Mouse (Mus musculus): Measurements from ENCODE around the gene Tab1. TPM values are rescaled to one million over a fixed set of nuclear protein-coding genes. Genes with fewer than 3 reads are reported as not detected.

The Tab1 gene
- total and polyA plus RNA-seq, 3 experiments: 17.8 to 24.5 (median 24.1) TPM

GRCm38 (mm10) chr15:80165396-80165795 is 32.5 kb downstream of the Tab1 start:
- no peak overlapping the region for H3K4me3 ChIP-seq
- intact Hi-C loops (cut with DNase I): no loop called here
- no peaks in the 10 kb centered on the region; the same call in 1 of the 2 replicates for H3K36me3 ChIP-seq (ENCODE audit: control insufficient read depth, insufficient read depth, low read length)
- H3K4me1 ChIP-seq (ENCODE audit: control insufficient read depth, insufficient read depth, low read length): no peaks in the 10 kb centered on the region
- no peak for DNase-seq
- H3K9ac ChIP-seq (ENCODE audit: low read depth, low read length): no peak overlapping the region
- WGBS: 38% methylated on average over 5 of the region's 5 CpGs
- TF ChIP-seq EP300 (IDR thresholded peaks at IDR 0.05; ENCODE audit: insufficient read depth, low read depth, low read length) (peak; percentile 48; the same call in 1 of the 2 replicates), POLR2A (IDR thresholded peaks at IDR 0.05; ENCODE audit: insufficient read depth, low read depth, low read length) (no peak)
- no peak overlapping the region for H3K27ac ChIP-seq
- H3K79me2 ChIP-seq (replicated peaks; ENCODE audit: control insufficient read depth, insufficient read depth, low read length): no peaks in the 10 kb centered on the region
- no peaks in the 10 kb centered on the region for H3K27me3 ChIP-seq (ENCODE audit: control insufficient read depth, insufficient read depth, low read length)

GRCm38 (mm10) chr15:80169484-80169883 is 36.6 kb downstream of the Tab1 start:
- TF ChIP-seq EP300 (IDR thresholded peaks at IDR 0.05; ENCODE audit: insufficient read depth, low read depth, low read length) (no peak), POLR2A (IDR thresholded peaks at IDR 0.05; ENCODE audit: insufficient read depth, low read depth, low read length) (no peak), CTCF (IDR thresholded peaks at IDR 0.05) (no peak)
- Histone ChIP-seq H3K79me2 (replicated peaks; ENCODE audit: control insufficient read depth, insufficient read depth, low read length) (no peaks in the 10 kb centered on the region), H3K4me3 (no peak overlapping the region), H3K9ac (ENCODE audit: low read depth, low read length) (no peak overlapping the region), H3K36me3 (ENCODE audit: control insufficient read depth, insufficient read depth, low read length) (no peaks in the 10 kb centered on the region), H3K27me3 (ENCODE audit: control insufficient read depth, insufficient read depth, low read length) (peaks cover 4% of the 10 kb centered on the region), H3K27ac (no peak overlapping the region), H3K4me1 (ENCODE audit: control insufficient read depth, insufficient read depth, low read length) (no peaks in the 10 kb centered on the region; the same call in 1 of the 2 replicates)
- intact Hi-C loops (cut with DNase I): no loop called here
- WGBS: 91% methylated on average over 1 of the region's 1 CpGs
- DNase-seq: no peak

- Histone ChIP-seq H3K27me3 (ENCODE audit: control insufficient read depth, insufficient read depth, low read length) (peaks cover 5% of the 10 kb centered on the region), H3K4me3 (no peak overlapping the region), H3K9ac (ENCODE audit: low read depth, low read length) (no peak overlapping the region), H3K4me1 (ENCODE audit: control insufficient read depth, insufficient read depth, low read length) (no peaks in the 10 kb centered on the region; the same call in 1 of the 2 replicates), H3K27ac (no peak overlapping the region), H3K36me3 (ENCODE audit: control insufficient read depth, insufficient read depth, low read length) (no peaks in the 10 kb centered on the region), H3K79me2 (replicated peaks; ENCODE audit: control insufficient read depth, insufficient read depth, low read length) (no peaks in the 10 kb centered on the region)
- intact Hi-C loops (cut with DNase I): no loop called here
- DNase-seq: no peak
- 49% methylated on average over 4 of the region's 4 CpGs for WGBS
- no peak for TF ChIP-seq EP300 (IDR thresholded peaks at IDR 0.05; ENCODE audit: insufficient read depth, low read depth, low read length)
- TF ChIP-seq CTCF (IDR thresholded peaks at IDR 0.05): no peak
Measured at GRCm38 (mm10) chr15:80170357-80170756, 37.4 kb downstream of the Tab1 start.

GRCm38 (mm10) chr15:80171286-80171685 is 38.4 kb downstream of the Tab1 start:
- Histone ChIP-seq H3K4me3 (no peak overlapping the region), H3K4me1 (ENCODE audit: control insufficient read depth, insufficient read depth, low read length) (no peaks in the 10 kb centered on the region; the same call in 1 of the 2 replicates), H3K27ac (no peak overlapping the region), H3K9ac (ENCODE audit: low read depth, low read length) (no peak overlapping the region), H3K27me3 (ENCODE audit: control insufficient read depth, insufficient read depth, low read length) (peaks cover 5% of the 10 kb centered on the region), H3K79me2 (replicated peaks; ENCODE audit: control insufficient read depth, insufficient read depth, low read length) (no peaks in the 10 kb centered on the region), H3K36me3 (ENCODE audit: control insufficient read depth, insufficient read depth, low read length) (no peaks in the 10 kb centered on the region)
- WGBS: 12% methylated on average over 8 of the region's 8 CpGs
- intact Hi-C loops (cut with DNase I): no loop called here
- TF ChIP-seq CTCF (IDR thresholded peaks at IDR 0.05): no peak
- no peak for TF ChIP-seq EP300 (IDR thresholded peaks at IDR 0.05; ENCODE audit: insufficient read depth, low read depth, low read length)
- TF ChIP-seq POLR2A (IDR thresholded peaks at IDR 0.05; ENCODE audit: insufficient read depth, low read depth, low read length): no peak
- DNase-seq: no peak

- Histone ChIP-seq H3K4me1 (ENCODE audit: control insufficient read depth, insufficient read depth, low read length) (no peaks in the 10 kb centered on the region; the same call in 1 of the 2 replicates), H3K27me3 (ENCODE audit: control insufficient read depth, insufficient read depth, low read length) (peaks cover 5% of the 10 kb centered on the region)
- 32% methylated on average over 6 of the region's 6 CpGs for WGBS
Measured at GRCm38 (mm10) chr15:80171791-80172190, 38.9 kb downstream of the Tab1 start.

GRCm38 (mm10) chr15:80173001-80173771 is 40.3 kb downstream of the Tab1 start, which contains the start of gene Mgat3:
Gene Mgat3, plus strand, starts transcription at chr15:80173721.
- Histone ChIP-seq H3K4me3 (peak within 1 kb of the TSS; percentile 59), H3K27me3 (ENCODE audit: control insufficient read depth, insufficient read depth, low read length) (peaks cover 5% of the 10 kb centered on the region), H3K4me1 (ENCODE audit: control insufficient read depth, insufficient read depth, low read length) (no peaks in the 10 kb centered on the region; the same call in 1 of the 2 replicates), H3K79me2 (replicated peaks; ENCODE audit: control insufficient read depth, insufficient read depth, low read length) (no peaks in the 10 kb centered on the region), H3K27ac (no peak within 1 kb of the TSS), H3K9ac (ENCODE audit: low read depth, low read length) (peak within 1 kb of the TSS; percentile 47), H3K36me3 (ENCODE audit: control insufficient read depth, insufficient read depth, low read length) (no peaks in the 10 kb centered on the region)
- intact Hi-C loops (cut with DNase I): no loop called here
- DNase-seq: peak; percentile 30 to 48
- 6% methylated on average over 48 of the region's 85 CpGs for WGBS
- no peak for TF ChIP-seq CTCF (IDR thresholded peaks at IDR 0.05)
- TF ChIP-seq POLR2A (IDR thresholded peaks at IDR 0.05; ENCODE audit: insufficient read depth, low read depth, low read length): no peak
- no peak for TF ChIP-seq EP300 (IDR thresholded peaks at IDR 0.05; ENCODE audit: insufficient read depth, low read depth, low read length)

More at GRCm38 (mm10) chr15:80171791-80172190, 38.9 kb downstream of the Tab1 start:
- Histone ChIP-seq H3K36me3 (ENCODE audit: control insufficient read depth, insufficient read depth, low read length) (no peaks in the 10 kb centered on the region), H3K79me2 (replicated peaks; ENCODE audit: control insufficient read depth, insufficient read depth, low read length) (no peaks in the 10 kb centered on the region), H3K9ac (ENCODE audit: low read depth, low read length) (no peak overlapping the region), H3K27ac (no peak overlapping the region), H3K4me3 (no peak overlapping the region)
- intact Hi-C loops (cut with DNase I): no loop called here
- TF ChIP-seq POLR2A (IDR thresholded peaks at IDR 0.05; ENCODE audit: insufficient read depth, low read depth, low read length): no peak
- DNase-seq: no peak
